Mouse (Mus musculus) right cerebral cortex, postnatal 36 days (tissue): Measurements from ENCODE around the gene Lmntd1.

Experiments used
- DNase-seq, 2 experiments: peaks; one replicate each; pipeline ENCODE4 v3.0.0; 2022; ENCODE audit warnings: low spot score in 2 of 2, mixed read lengths in 1 of 2

Lmntd1 gene

GRCm38 (mm10) chr6:145379175-145379574, 234.9 kb downstream of the Lmntd1 start:
- DNase-seq: no peak

GRCm38 (mm10) chr6:145378689-145379088, 235.4 kb downstream of the Lmntd1 start:
- DNase-seq: no peak

- DNase-seq: no peak
Measured at GRCm38 (mm10) chr6:145374372-145374771, 239.7 kb downstream of the Lmntd1 start.

- DNase-seq: peak; percentile 85
Measured at GRCm38 (mm10) chr6:145373712-145374221, 240.4 kb downstream of the Lmntd1 start.

DNA sequence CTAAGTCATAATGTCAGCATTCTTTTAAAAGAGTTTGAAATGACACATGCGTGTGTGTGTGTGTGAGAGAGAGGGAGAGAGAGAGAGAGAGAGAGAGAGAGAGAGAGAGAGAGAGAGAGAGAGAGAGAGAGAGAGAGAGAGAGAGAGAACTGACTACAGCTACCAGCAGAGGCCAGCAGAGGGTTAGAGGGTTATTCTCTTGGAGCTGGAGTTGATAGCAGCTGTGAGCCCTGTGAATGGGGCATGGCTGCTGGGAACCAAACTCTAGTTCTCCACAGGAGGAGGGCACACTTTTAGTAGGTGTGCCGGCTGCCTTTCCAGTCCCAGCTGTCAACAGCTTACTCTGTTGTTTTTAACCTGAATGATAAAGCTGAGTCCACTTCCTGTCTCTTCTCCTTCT, 242.1 kb downstream of the Lmntd1 start:
- no peak for DNase-seq

GRCm38 (mm10) chr6:145371586-145371985, 242.5 kb downstream of the Lmntd1 start:
- DNase-seq: no peak

- DNase-seq: no peak
Measured at GRCm38 (mm10) chr6:145370302-145370701, 243.8 kb downstream of the Lmntd1 start.

DNA sequence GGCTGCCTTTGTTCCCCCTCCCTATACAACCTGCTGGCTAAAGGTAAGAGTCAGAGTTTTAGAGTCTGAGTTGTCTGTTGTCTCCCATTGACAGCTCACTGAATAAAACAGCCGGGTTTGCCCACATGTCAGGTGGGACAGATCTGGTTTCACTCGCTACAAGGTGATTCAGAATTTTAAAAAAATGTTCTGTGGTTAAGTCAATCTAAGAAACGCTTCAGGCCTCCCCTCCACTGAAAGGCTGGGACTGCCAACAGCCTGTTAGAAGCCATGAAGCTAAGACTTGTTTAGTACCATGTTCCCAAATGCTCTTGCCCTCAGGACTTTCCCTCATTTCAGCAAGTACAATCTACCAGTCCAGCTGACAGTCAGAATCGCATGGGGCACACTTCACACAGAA, 244.8 kb downstream of the Lmntd1 start:
- DNase-seq: no peak

GRCm38 (mm10) chr6:145366488-145366887, 247.6 kb downstream of the Lmntd1 start:
- no peak for DNase-seq

DNA sequence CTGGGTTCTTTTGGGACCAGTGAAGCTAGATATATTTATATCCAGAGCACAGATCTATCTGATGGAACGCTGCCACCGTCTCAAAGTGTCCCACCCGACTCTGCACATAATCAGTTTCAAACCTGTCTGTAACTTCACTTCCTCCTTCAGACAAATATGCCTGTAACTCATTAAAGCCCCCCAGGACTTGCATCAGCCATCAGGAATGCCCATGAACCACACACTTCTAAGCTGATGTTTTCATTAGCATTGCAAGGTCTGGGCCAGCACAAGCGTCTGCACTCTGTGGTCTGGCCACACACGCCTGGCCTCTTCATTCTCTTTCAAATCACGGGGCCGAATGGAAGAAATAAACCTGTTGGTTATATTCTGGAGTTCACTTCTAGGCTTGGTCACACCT, 250.4 kb downstream of the Lmntd1 start:
- no peak for DNase-seq

DNA sequence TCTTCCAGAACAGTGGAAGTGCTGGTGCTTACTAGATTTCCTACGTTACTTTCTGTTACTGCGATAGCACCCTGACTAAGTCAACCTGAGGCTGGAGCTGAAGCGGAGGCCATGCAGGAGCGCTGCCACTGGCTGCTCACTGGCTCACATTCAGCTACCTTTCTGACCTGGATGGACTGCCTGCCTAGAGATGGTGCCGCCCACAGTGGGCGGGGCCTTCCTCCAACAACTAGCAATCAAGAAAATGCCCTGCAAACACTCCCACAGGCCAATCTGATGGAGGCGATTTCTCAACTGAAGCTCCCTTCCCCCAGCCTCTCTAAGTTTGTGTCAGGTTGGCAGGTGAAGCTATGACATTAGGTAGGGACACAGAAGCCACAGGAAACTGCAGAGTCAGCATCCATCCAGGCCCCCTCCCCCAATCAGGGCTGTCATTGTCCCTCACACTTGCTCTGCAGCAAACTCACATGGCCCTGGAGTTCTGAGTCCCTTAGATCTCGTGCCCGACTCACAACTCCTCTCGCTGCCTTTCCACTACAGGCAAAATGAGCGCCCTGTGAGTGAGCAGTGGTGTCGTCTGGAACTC, 252.9 kb downstream of the Lmntd1 start:
- DNase-seq: no peak

DNA sequence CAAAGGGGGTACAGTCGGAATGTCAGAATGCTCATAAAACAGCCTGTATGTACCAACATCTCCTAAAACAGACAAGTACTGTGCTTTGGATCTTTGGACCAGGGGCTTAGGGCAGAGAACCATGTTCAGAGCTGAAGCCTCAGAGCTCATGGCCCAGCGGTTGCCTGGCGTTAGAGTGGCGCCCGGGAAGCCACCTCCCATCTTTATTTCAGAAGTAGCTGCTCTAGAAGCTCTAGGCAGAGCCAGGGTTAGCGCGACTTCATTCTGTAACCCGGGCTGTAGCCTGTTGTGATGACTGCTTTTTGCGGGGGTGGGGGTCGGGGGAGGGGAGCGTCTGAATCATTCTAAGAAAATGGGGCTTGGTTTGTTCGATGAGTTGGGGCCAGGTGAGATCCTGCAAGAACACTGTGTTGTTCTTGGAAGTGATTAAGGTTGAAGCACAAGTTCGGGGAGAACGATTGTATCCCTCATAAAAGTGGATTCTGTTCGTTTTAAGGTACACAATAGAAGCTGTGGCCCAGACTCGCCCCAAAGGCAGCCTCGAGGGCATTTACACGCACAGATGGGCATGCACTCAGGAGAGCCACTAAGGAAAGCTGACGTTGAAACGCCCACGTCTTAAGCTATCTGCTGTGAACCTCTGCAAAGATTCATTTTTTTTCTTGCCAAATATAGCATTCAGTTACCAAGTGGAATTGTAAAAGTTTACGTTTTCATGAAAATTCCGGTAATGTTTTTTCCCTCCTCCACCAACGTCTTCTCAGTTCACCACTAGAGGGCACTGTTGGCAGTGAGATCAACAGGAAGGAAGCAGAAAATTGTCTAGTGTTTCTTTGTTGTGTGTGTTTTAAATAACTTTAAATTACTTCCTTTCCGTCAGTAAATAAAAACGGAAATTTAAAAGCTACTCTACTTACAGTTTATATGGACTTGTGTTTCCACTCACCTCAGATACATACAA, 254.4 kb downstream of the Lmntd1 start:
- no peak for DNase-seq

DNA sequence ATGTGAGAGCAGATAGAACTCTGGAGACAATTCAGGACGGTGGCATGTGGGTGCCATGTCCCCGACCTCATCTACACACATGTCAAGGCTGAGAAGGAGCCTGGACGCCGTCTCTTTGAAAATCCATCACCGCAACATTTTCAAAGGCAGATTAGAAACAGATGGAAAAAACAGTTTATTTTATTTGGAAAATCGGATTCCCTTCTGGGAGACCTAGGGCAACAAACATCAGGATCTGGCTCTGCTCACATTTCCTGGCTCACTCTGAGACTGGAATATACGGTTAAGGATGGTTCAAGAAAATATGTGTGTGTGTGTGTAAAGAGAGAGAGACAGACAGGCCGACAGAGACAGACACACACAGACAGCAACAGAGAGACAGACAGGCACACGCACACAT, 256.1 kb downstream of the Lmntd1 start:
- DNase-seq: no peak

- no peak for DNase-seq
Measured at GRCm38 (mm10) chr6:145353806-145354205, 260.3 kb downstream of the Lmntd1 start.

DNA sequence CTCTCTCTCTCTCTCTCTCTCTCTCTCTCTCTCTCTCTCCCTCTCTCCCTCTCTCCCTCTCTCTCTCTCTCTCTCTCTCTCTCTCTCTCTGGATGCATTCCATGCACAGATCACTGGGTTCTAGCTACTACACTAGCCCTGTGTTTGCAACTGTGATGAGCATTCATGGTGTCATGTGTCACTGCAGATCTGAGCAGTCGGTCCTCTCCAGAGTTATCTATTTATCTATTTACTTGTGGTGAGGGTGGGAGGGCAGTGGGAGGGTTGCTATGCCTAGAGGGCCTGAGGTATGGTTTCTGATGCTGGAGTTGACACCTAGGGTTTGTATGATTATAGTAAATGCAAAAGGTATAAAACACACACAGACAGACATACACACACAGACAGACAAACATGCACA, 261.4 kb downstream of the Lmntd1 start:
- DNase-seq: no peak

GRCm38 (mm10) chr6:145348196-145348915, 265.8 kb downstream of the Lmntd1 start:
- DNase-seq: no peak

- DNase-seq: no peak
Measured at GRCm38 (mm10) chr6:145347641-145348040, 266.5 kb downstream of the Lmntd1 start.

- no peak for DNase-seq
Measured at GRCm38 (mm10) chr6:145346789-145347557, 267.1 kb downstream of the Lmntd1 start.

GRCm38 (mm10) chr6:145346305-145346704, 267.8 kb downstream of the Lmntd1 start:
- DNase-seq: no peak

DNA sequence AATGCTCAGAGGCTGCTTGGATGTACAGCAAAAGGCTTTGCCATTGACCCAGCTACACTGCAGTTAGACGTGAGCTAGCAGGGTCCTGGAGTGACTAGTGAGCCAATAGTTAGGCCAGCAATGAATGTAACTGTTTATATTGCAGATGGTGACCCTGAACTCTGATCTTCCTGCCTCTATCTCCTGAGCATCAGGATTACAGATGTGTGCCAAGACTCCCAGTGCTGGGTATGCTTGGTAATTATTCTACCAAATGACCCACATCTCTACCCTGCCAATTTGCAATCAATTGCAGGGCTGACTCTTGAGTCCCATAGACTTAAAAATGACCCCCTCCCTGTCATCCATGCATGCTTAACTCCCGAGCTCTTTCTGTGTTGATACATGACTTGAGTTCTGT, 269.4 kb downstream of the Lmntd1 start:
- DNase-seq: no peak

- no peak for DNase-seq
Measured at GRCm38 (mm10) chr6:145343457-145343856, 270.7 kb downstream of the Lmntd1 start.
